Mouse (Mus musculus): Measurements from ENCODE around the gene Matn4.

DNA sequence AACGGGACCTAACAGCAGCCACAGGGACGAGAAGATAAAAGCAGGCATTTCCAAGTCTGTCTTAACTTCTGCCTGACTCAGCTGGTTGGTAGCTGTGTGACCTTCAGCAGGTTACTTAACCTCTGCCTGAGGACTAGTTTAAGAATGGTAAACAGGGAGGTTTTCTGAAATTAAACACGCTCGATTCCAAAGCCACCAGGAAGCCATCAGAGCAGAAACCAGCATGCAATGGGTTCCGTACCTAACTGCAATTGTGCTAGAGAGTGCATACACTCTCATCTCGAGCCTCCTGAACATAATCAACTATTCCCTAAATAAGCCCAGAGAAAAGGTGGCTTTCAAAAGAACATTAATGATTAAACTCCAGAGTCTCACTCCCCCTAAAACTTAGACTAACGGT, 36.8 kb upstream of the Matn4 start:
- TF ChIP-seq GATA1 (IDR thresholded peaks at IDR 0.05; ENCODE audit: low read length) (no peak), TAL1 (IDR thresholded peaks at IDR 0.05; ENCODE audit: low read length) (no peak)

All from erythroblast, embryonic 14.5 days (primary cell).